Mouse (Mus musculus) kidney, postnatal 0 days (tissue): ENCODE measurements at regions not wholly inside any gene's neighbourhood (a gene's known extent, or its start where the extent isn't known, plus 50 kb on each side); places are given as distances from the start of the nearest gene placed in this dataset.

ENCODE experiments used
- ATAC-seq: fragments of 200-750 bp; cut with Nextera tagmentation; replicated peaks from 2 replicates; pipeline ENCODE4 v1.8.0; 2017; ENCODE audit warnings: low read depth, moderate number of reproducible peaks, moderate TSS enrichment, moderate library complexity; ENCODE audit not compliant: low FRiP score
- DNase-seq: peaks from one replicate; pipeline ENCODE4 v3.0.0-alpha.2; 2016; ENCODE audit warnings: low spot score
- H3K27ac ChIP-seq: fragments of 300-500 bp; sonication (generic); 2 replicates; pipeline ENCODE4 v1.5.1; 2014; ENCODE audit warnings: mild to moderate bottlenecking
- H3K27me3 ChIP-seq: fragments of 300-500 bp; sonication (generic); 2 replicates; pipeline ENCODE4 v1.6.1; 2014; ENCODE audit warnings: low read length, mixed read lengths; ENCODE audit not compliant: insufficient read depth
- H3K36me3 ChIP-seq: fragments of 300-500 bp; sonication (generic); 2 replicates; pipeline ENCODE4 v1.6.1; 2014; ENCODE audit warnings: low read length, mixed read lengths; ENCODE audit not compliant: insufficient read depth
- H3K4me1 ChIP-seq: fragments of 300-500 bp; sonication (generic); replicated peaks from 2 replicates; pipeline ENCODE4 v1.6.1; 2014; ENCODE audit warnings: antibody characterized with exemption, low read length, mixed read lengths; ENCODE audit not compliant: insufficient read depth
- H3K4me2 ChIP-seq: fragments of 300-500 bp; sonication (generic); 2 replicates; pipeline ENCODE4 v1.6.1; 2014; ENCODE audit warnings: mild to moderate bottlenecking, low read length, moderate library complexity, mixed read lengths
- H3K4me3 ChIP-seq: fragments of 300-500 bp; sonication (generic); replicated peaks from 2 replicates; pipeline ENCODE4 v1.5.1; 2014; ENCODE audit warnings: low read depth, low read length
- H3K9ac ChIP-seq: fragments of 300-500 bp; sonication (generic); 2 replicates; pipeline ENCODE4 v1.6.1; 2014; ENCODE audit warnings: low read depth, low read length
- H3K9me3 ChIP-seq: fragments of 300-500 bp; sonication (generic); replicated peaks from 2 replicates; pipeline ENCODE4 v1.6.1; 2016; ENCODE audit warnings: low read length, inconsistent platforms, mixed read lengths
- CTCF ChIP-seq: IDR thresholded peaks from 2 replicates; pipeline ENCODE4 v1.5.1; 2016; ENCODE audit warnings: antibody characterized with exemption, low read depth, mild to moderate bottlenecking, moderate library complexity
- WGBS: fragments of 180-500 bp; shearing (Covaris S2); extraction: QIAGEN DNeasy Blood & Tissue Kit; methylation state at CpG from one replicate; pipeline ENCODE4 v1.1.7; 2014; 5-methylcytosine and 5-hydroxymethylcytosine counted together

DNA sequence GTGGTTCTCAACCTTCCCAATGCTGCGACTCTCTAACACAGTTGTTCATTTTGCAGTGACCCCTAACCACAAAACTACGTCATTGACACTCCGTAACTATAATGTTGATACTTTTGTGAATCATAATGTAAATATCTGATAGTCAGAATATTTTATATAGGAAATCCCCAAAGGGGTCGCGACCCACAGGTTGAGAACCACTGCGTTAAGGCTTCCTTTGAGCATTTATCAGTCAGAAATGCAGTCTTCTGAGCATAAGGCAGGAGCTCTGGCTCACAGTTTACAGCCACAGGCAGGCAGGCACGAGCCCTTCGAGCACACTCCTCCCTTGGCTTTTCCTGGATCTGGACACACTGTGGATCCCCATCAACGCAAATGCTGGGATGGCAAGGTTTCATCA is 57.0 kb downstream of the Nxnl2 start:
- Histone ChIP-seq H3K27ac (no peak overlapping the region), H3K36me3 (no peaks in the 10 kb centered on the region), H3K4me3 (no peak overlapping the region), H3K4me1 (peaks cover 6% of the 10 kb centered on the region; the same call in 1 of the 2 replicates), H3K27me3 (no peaks in the 10 kb centered on the region), H3K9ac (no peak overlapping the region), H3K4me2 (no peak overlapping the region), H3K9me3 (no peaks in the 10 kb centered on the region)
- no peak for TF ChIP-seq CTCF
- DNase-seq (no peak), ATAC-seq (no peak)
- 87% methylated on average over 9 of the region's 9 CpGs for WGBS

DNA sequence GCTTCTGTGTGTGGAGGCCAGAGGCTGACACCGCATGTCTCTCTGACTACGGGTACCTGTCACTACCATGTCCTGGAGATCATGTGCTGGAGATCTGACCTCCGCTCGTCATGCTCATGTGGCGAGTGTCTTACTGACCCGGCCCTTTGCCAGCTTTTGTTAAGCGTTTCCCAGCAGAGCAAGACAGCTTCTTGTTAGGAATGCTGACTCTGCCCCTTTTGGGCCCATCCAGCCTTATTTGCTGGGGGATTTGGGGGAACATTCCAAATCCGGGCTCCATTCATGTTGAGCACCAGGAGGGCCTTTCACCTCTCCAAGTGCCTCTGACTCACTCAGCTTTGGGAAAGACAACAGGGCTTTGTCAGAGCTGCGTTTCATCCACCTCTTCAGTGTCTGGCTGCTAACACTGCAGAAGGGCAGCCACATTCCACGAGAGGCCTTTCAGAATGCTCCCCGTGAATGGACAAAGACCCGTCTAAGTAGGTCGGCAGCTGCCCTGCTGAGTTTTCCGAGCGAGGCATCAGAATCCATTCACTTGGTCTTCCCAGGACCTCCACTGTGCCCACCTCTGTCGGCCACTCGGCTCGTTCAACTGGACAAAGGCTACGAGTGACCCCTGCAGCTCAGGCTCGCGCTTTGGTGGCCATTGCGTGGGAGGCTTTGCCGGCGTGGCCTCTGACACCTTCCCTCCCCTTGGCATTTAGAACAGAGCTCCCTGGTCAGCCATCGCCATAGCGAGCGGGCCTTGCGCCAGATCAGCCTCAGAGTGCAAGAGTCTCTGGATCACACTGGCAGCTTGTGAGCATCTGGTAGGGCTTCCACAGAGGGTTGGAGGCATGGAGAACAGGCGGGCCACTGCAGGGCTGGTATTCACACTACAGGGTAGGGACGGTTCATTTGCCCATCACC is 58.3 kb downstream of the Nxnl2 start:
- Histone ChIP-seq H3K4me2 (no peak overlapping the region), H3K9ac (no peak overlapping the region), H3K4me3 (no peak overlapping the region), H3K36me3 (no peaks in the 10 kb centered on the region), H3K4me1 (peaks cover 6% of the 10 kb centered on the region; the same call in 1 of the 2 replicates), H3K27me3 (no peaks in the 10 kb centered on the region), H3K27ac (no peak overlapping the region), H3K9me3 (no peaks in the 10 kb centered on the region)
- TF ChIP-seq CTCF, result no peak
- ATAC-seq (no peak), DNase-seq (no peak)
- WGBS, result 74% methylated on average over 30 of the region's 30 CpGs

DNA sequence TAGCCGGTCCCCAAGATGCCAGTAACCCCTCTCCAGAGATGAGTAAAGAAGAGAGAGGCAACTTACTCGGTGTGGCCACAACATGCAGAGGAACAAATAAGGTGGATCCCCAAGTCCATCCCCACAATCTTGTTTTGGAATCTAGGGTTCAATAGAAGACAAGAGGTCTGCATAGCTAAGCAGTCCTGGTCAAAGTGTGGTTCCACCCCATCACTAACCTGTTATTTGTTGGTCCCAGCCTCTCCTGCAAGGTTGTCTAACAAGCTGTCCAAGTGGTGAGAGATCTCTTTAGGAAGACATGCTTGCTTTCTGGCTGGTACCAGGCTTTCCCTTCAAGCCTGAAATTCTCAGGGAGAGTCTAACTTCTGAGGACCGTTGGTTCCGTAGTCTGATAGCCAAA is 59.0 kb downstream of the Nxnl2 start:
- peaks cover 6% of the 10 kb centered on the region; the same call in 1 of the 2 replicates for H3K4me1 ChIP-seq
- H3K9me3 ChIP-seq, result no peaks in the 10 kb centered on the region
- no peak overlapping the region for H3K9ac ChIP-seq
- 94% methylated on average over 4 of the region's 4 CpGs for WGBS
- no peak overlapping the region for H3K4me2 ChIP-seq
- H3K27ac ChIP-seq, result no peak overlapping the region
- no peaks in the 10 kb centered on the region for H3K27me3 ChIP-seq
- DNase-seq, result no peak
- H3K36me3 ChIP-seq, result no peaks in the 10 kb centered on the region
- no peak for TF ChIP-seq CTCF
- ATAC-seq, result no peak
- no peak overlapping the region for H3K4me3 ChIP-seq

GRCm38 (mm10) chr13:51231586-51231985 is 60.8 kb downstream of the Nxnl2 start:
- Histone ChIP-seq H3K36me3 (no peaks in the 10 kb centered on the region), H3K9ac (no peak overlapping the region), H3K4me2 (no peak overlapping the region), H3K27ac (no peak overlapping the region), H3K9me3 (no peaks in the 10 kb centered on the region), H3K4me1 (peaks cover 6% of the 10 kb centered on the region; the same call in 1 of the 2 replicates), H3K4me3 (no peak overlapping the region), H3K27me3 (no peaks in the 10 kb centered on the region)
- DNase-seq, result no peak
- 62% methylated on average over 4 of the region's 4 CpGs for WGBS
- ATAC-seq, result no peak
- no peak for TF ChIP-seq CTCF

DNA sequence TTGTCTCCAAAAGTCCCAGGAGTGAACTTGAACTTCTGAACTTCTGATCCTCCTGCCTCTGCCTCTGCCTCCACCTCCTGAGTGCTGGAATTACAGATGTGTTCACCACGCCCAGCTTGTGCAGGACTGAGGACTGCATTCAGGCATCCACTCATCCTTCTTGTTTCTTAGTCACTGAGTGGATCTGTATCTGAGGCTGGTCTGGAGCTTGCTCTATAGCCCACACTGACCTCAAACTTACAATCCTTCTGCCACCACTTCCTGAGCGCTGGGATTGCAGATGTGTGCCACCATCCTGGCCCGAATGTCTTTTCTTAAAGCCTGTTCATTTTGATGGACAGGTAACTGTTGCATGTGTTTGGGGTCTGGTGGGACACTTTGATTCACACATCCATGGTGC is 76.6 kb downstream of the Nxnl2 start:
- Histone ChIP-seq H3K27me3 (no peaks in the 10 kb centered on the region), H3K9ac (no peak overlapping the region), H3K27ac (no peak overlapping the region), H3K4me3 (no peak overlapping the region), H3K4me2 (no peak overlapping the region), H3K36me3 (no peaks in the 10 kb centered on the region), H3K9me3 (no peaks in the 10 kb centered on the region), H3K4me1 (no peaks in the 10 kb centered on the region)
- no peak for ATAC-seq
- no peak for TF ChIP-seq CTCF
- DNase-seq, result no peak
- WGBS, result 84% methylated on average over 3 of the region's 3 CpGs

- Histone ChIP-seq H3K4me2 (no peak overlapping the region), H3K9me3 (no peaks in the 10 kb centered on the region), H3K4me1 (no peaks in the 10 kb centered on the region), H3K27ac (no peak overlapping the region), H3K36me3 (no peaks in the 10 kb centered on the region), H3K27me3 (no peaks in the 10 kb centered on the region), H3K9ac (no peak overlapping the region), H3K4me3 (no peak overlapping the region)
- TF ChIP-seq CTCF, result no peak
- no peak for ATAC-seq
- WGBS, result 74% methylated on average over 1 of the region's 1 CpGs
- DNase-seq, result no peak
Measured at GRCm38 (mm10) chr13:51253371-51253770, 82.5 kb downstream of the Nxnl2 start.
